Mouse (Mus musculus): Measurements from ENCODE around the gene Pmpcb. TPM values are rescaled to one million over a fixed set of nuclear protein-coding genes. Genes with fewer than 3 reads are reported as not detected.

Gene Pmpcb
- total RNA-seq, 4 experiments from 2014 or later = 69.8 to 85.6 (median 79.1) TPM

DNA sequence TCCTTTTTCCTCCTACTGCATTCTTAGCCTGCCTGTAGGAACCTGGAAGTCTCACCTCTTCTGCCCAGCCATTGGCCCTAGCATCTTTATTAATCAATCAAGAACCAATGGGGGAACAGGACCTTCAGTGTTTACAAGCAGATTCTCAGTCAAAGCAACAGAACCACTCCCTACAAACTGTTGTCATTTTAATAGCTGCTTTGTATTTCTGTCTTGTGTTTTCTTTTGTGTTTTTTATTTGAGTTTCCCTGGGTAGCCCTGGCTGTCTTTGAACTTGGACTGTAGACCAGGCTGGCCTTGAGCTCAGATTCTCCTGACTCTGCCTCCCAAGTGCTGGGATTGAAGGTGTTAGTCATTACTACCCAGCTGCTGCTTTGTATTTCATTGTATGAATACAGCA, 55.2 kb downstream of the Pmpcb start:
- no peak for DNase-seq (ENCODE audit: low spot score in 2 of 2)

DNA sequence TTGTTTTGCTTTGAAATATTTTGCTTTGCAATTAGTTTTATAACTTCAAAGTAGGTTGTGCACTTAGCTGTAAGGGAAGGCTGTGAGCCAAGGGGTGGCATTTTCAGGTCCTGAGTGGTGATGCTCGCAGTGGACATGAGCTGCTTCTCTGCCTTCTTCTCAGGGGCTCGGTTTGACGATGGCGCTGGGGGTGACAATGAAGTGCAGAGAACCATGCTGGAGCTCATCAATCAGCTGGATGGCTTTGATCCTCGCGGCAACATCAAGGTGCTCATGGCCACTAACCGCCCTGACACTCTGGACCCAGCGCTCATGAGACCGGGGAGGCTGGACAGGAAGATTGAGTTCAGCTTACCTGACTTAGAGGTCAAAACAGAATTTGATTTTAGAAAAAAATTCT, 66.0 kb downstream of the Pmpcb start:
- DNase-seq (ENCODE audit: low spot score in 2 of 2) = no peak

DNA sequence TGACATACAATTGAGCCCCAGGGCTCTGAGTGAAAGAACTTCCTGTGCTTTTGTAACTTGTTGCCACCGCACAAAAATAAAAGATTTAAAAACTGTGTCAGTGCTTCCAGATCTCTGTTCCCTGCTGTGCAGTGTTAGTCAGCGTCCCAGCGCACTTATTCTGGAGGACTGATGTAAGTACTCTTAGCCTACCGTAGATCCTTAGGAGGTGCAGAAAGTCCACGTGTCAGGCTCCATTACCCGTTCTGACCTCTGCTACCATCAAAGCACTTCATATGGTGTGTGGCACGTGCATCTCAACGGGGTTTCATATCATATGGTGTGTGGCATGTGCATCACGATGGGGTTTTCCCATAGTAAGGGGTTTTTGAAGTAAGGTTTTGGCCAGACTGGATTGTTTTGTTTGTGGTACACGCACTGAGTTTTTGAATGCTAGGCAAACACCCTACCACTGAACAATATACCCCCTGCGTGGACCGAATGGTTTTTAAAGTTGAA, 66.8 kb downstream of the Pmpcb start:
- DNase-seq (ENCODE audit: low spot score in 2 of 2) = no peak

DNA sequence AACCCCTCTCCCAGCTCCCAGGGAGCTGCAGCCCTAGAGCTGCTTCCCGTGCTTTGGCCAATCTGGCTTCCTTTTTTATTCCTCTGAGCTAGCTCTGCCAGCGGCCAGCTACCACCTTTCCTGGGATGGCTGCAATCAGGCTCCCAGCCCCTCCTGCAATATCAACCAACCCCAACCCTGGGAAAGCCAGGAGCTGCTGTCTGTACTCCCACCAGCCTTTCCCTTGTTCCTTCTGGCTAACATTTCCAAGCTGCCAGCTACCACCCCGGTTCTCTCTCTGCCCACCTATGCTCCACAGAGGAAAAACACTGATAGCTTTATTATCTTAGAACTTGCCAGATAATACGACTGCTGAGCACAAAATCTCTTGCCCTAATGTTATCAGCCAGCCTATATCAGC, 67.9 kb downstream of the Pmpcb start:
- DNase-seq (ENCODE audit: low spot score in 2 of 2) = no peak

Other genes starting within 250 kb of the Pmpcb start
- under 1 TPM; 0.30 to 0.49 (median 0.40) TPM for gene Lrrc17, start 193.6 kb upstream of the Pmpcb start, total RNA-seq (2022)
- gene Fbxl13, start 91.5 kb upstream of the Pmpcb start, total RNA-seq (2022) = under 1 TPM in 3 of 4 experiments, not detected in 1; 0.19 to 0.52 (median 0.47) TPM
- gene Armc10, start 91.3 kb upstream of the Pmpcb start, total RNA-seq (2022) = 10 to 100 TPM; 18.8 to 21.6 (median 21.4) TPM
- 10 to 100 TPM; 21.7 to 28.2 (median 23.9) TPM for gene Napepld, start 35.7 kb upstream of the Pmpcb start, total RNA-seq (2022)
- gene Dnajc2, start 48.1 kb downstream of the Pmpcb start, total RNA-seq (2022) = 10 to 100 TPM; 31.6 to 37.6 (median 34.0) TPM
- 100 to 1,000 TPM in 3 of 4 experiments, 10 to 100 TPM in 1; 99.3 to 117 (median 115) TPM for gene Psmc2, start 48.1 kb downstream of the Pmpcb start, total RNA-seq (2022)
- gene Slc26a5, start 128.5 kb downstream of the Pmpcb start, total RNA-seq (2022) = under 1 TPM in 1 of 4 experiments, not detected in 3; 0.21 TPM